Mouse (Mus musculus): Measurements from ENCODE around the gene Serpina5.
"Not testable (repeated sequence)": the region's sequence is repeated elsewhere in the genome, so short reads cannot be mapped to it uniquely, and the experiment has no call there.

The Serpina5 gene

DNA sequence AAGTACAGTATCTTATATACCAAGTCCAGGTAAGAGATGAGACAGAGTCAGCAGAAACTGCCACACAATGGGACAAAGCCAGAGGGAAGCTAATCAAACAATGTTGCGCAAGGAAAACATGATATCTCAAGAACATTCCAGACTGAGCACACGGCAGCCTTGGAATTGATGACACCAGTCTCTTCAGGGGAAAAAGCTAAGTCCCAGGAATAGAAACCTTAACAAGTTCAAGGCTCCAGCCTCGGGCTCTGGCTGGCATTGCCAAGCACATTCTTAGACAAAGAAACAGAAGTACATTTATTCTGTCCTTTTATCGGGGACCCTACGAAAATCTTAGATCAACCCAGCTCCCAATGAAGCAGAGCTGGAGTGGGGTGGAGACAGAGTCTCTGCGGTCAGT lies at the start of gene Serpina5:
TSS of gene Serpina5 (plus strand) at position 346 of the 400 bp plus-strand sequence.
- no peak for DNase-seq (ENCODE audit: low read depth)

DNA sequence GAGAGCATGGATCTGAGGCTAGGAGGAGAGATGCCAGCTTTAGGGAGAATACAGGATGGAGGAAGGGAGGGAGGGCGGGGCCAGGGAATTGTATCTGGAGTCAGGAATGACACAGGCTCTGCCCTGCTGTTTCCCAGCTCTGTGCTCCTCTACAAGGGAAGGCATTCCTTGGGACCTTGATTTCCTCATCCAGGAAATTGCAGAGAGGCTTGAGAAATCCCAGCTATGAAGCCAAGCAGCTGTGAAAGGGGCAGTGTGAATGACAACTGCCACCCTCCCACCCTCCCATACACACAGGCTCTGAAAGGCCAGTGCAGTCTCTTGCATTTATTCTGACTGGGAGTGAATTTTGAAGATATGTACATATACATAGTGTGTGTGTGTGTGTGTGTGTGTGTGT lies 46.9 kb upstream of the Serpina5 start:
- peak; percentile 23 for DNase-seq (ENCODE audit: low read depth)

- DNase-seq (ENCODE audit: low read depth), result peak; percentile 77
Observed at GRCm38 (mm10) chr12:104055755-104056154, 45.2 kb upstream of the Serpina5 start.

DNA sequence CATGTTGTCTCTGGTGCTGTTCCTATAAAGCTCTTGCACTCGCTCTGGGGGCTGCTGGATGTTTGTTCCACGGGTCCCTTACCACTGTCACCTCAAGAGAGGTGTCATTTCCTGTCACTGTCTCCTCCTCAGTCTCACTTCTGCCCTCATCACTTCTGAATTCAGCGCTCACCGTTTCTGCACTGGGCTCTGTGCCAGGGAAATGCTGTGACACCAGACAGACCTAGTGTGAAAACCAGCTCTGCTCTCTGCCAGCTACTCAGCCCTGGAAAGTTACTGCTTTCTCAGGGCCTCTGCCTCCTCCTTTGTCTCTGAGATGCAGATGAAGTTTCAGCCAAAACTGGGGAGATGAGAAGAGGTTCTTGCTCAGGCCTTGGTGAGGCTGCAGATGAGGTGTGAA lies 43.9 kb upstream of the Serpina5 start:
- peak; percentile 46 for DNase-seq (ENCODE audit: low read depth)

GRCm38 (mm10) chr12:104057531-104057930 lies 43.4 kb upstream of the Serpina5 start:
- no peak for DNase-seq (ENCODE audit: low read depth)

- no peak for DNase-seq (ENCODE audit: low read depth)
Observed at GRCm38 (mm10) chr12:104060126-104060525, 40.8 kb upstream of the Serpina5 start.

DNA sequence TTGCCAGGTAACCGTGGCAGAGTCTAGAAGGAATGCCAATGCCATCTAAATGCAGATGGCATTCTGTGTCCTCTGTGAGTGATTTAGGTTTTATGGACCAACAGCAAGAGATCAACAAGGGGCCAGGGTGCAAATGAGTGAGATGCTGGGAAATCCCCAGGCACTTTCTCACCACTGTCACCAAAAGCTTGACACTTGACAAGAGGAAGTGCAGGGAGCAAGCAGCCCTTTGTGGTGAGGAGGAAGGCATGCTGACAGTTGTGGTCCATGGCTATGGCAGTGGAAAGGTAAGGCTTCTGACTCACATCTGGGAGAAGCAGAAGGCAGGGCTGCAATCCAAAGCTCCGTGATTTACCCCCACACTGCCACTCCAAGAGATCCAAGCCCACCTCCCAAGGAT lies 39.1 kb upstream of the Serpina5 start:
- no peak for DNase-seq (ENCODE audit: low read depth)

DNA sequence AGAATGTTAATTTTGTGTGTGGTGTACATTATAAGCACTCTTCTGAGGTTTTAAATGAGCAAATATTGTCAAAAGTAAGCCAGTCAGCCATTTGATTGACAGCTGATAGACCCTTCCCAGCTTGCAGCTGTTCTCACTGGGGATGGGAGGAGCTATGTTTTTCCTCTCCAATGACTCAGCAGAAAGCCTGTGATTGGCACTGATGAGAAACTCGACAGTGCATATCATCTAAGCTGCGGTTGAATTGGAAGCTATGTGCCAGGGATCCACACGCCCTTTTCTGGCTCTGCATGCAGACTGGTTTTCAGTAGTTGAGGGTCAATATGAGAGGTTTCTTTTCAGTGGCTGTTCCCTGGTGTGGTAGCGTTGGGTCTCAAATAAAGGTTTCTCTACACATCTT lies 36.4 kb upstream of the Serpina5 start:
- DNase-seq (ENCODE audit: low read depth), result peak; percentile 82

DNA sequence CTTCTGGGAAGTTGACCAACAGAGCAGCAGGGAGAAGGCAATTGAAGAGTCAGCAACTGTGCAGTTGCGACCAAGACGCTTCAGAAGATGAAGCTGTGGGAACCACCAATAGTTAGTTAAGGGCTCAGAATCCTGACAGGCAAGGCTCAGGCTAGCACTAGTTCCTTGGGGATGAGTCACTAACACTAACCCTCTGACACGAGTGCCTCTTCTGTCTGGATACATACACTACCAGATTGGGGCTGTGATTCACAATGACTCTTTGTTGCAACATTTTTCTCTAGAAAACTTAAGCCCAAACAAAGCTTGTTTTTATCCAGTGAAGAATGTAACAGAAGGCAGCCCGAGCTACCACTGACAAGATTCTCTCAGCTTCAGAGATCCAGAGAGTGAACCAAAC lies 35.9 kb upstream of the Serpina5 start:
- peak; percentile 85 for DNase-seq (ENCODE audit: low read depth)

DNA sequence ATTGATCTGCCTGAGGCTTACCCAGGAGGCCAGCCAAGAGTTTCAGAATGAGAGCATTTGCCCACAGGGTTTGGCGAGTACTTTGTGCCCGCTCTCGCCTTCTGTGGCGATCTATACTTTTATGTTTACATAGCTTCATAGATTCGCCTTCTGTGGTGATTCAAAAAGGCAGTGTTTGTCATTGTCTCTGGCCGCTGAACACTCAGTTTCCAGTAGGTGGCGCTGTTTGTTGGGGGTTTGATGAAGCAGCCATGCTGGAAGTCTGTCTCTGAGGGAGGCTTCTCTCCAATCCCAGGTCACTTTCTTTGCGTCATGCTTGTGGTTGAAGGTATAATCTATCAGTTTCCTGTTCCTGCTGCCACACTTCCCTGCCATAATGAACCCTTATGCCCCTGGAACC lies 34.7 kb upstream of the Serpina5 start:
- peak; percentile 83 for DNase-seq (ENCODE audit: low read depth)

DNA sequence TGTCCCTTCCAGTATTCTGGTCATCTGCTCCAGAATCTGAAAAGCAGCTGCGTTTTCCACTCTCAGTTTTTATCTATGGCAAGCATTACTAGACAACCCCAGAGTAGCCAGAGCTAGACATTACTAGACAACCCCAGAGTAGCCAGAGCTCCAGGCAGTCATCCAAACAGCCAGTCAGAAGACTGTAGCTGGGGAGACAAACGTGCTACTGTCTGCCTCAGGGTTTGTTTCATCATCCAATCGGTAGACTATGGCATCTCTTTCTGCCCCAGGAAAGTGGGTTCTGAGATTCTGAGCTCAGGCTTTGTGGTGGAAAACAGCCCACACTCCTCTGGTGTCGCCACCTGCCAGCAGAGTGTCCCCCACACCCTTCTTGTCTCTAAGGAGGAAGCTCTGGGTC lies 33.4 kb upstream of the Serpina5 start:
- DNase-seq (ENCODE audit: low read depth), result peak; percentile 90

GRCm38 (mm10) chr12:104069620-104070019 lies 31.3 kb upstream of the Serpina5 start:
- DNase-seq (ENCODE audit: low read depth), result peak; percentile 91

DNA sequence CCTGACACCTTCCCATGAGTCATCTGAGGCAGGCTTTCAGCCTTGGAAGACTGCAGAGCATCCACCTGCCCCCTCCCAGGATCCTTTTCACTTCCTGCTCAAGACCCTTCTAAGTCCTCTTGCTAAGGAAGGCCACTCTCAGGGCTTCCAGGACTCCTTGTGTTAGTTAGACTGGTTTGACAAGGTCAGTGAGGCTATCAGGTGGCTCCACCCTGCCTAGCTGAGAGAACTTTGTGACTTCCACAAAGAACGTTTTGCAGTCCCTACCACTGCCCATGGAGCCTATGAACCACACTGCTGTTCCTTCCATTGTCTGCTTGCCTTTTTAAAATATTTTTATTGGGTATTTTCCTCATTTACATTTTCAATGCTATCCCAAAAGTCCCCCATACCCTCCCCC lies 29.2 kb upstream of the Serpina5 start:
- DNase-seq (ENCODE audit: low read depth), result no peak

DNA sequence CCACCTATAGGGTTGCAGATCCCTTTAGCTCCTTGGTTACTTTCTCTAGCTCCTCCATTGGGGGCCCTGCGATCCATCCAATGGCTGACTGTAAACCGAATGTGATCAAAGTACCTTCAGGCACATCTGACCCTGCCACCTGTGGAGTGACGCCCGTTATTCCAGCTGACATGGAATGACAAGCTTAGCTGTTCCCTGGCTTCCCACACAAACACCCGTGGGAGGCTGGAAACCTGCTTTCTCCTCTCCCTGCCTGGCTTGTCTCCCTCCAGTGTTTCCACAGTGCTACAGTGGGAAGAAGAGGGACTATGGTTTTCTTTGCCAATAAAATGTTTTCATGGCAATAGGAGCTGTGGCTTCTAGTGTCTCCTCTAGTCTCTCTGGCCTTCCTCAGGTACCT lies 28.6 kb upstream of the Serpina5 start:
- no peak for DNase-seq (ENCODE audit: low read depth)

- no peak for DNase-seq (ENCODE audit: low read depth)
Observed at GRCm38 (mm10) chr12:104090119-104090518, 10.8 kb upstream of the Serpina5 start.

DNA sequence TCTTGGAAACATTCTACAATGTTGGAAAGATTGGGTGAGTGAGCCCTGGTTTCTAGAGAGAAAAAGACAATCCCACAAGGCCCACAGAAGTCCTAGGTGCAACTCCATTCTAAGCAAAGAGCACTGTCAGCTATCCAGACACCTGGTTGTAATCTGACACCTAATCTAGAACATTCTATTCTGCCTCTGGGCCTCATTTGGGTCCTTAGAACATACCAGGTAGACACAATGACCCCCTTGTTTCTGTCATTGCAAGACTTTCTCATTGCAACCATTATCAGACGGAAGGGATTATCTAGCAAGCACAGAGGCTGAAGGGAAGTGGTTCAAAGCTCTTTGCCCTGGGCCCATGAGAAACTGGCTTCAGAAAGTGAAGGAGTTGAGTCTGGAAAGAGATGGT lies 9.6 kb upstream of the Serpina5 start:
- DNase-seq (ENCODE audit: low read depth), result no peak

DNA sequence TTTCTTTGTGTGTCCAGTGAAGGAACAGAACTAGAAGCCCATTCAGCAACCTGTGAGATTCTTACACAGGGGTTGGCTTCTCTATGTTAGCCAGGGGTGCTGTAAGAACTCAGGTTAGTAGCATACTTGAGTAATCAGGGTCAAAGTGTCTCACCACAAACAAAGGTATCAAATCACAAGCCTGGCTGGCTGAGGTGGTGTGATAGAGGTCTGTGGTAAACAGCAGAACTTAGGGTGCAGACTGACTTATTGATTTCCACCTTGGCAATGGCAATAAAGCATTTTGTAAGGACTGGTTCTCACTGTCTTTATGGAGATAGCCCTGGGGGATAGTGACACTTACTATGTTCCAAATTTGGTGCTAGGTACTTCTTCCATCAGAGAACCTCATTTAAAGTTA lies 4.9 kb downstream of the Serpina5 start:
- no peak for DNase-seq (ENCODE audit: low read depth)

DNA sequence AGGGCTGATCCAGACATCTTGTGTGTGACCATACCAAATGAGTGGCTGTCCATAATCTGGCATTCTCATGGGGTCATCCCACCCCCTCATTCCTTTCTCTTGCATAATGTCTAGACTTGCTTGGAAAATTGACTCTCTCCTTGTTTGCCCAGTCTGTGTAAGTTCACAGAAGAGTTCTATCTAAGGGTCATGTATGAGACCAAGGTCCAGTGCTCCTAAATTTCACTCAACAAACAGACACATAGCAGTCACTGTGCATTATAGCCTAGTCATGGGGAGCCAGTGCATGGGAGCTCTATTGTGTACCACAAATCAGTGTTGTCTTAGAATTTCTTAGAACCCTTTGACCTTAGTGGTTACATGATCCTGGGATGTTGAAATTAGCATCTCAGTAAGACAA lies 6.0 kb downstream of the Serpina5 start:
- no peak for DNase-seq (ENCODE audit: low read depth)

DNA sequence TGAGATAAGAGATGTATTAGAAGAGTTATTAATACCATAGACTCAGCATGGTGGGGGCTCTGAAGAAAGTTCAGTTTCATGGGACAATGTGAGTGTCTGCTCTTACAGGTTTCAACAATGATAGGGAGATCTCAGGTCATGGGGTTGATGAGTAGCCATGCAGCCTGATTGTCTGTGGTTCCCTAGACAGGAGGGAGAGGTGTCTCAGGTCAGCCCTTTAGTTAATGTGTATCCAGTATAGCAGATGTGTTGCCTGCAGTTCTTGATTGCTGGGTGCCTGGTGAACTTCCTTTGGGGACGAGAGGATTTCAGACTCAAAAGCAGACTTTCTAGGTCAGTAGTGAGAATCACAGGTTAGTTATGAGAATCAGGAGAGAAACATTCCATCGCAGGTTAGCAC lies 7.6 kb downstream of the Serpina5 start:
- DNase-seq (ENCODE audit: low read depth), result no peak

- DNase-seq (ENCODE audit: low read depth), result not testable (repeated sequence)
Observed at GRCm38 (mm10) chr12:104112333-104112732, 11.4 kb downstream of the Serpina5 start, which contains the start of gene Serpina3a. Serpina3a (plus strand) TSS chr12:104112724.

DNA sequence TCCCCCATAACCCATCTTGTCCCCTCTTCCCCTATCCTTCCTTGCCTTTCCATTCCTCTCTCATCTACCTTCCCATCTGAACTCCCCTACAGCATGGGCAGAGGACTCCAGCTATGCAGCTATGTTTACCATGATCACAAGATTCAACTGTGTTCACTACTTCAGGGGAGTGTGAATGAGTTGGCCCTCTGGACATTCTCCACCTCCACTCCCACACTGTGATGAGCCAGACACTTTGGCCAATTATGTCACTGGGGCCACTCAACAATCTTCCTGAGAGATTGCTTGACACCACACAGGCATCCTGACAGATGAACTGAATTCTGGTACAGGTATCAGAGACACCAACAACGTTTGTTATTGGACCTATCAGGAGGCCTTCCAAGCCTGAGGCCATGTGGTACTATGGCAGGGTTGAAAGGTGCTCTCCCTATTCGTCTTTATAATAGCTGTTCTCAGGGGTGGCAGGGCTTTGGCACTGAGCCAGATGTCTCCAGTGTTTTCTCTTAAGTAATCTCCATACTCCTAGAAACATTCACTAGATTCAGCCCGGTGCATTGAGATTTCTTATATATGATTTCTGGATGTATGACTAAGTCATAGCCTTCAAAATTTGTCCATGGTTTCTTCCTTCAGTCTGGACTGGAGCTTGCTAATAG lies 14.1 kb downstream of the Serpina5 start:
- peak; percentile 73 for DNase-seq (ENCODE audit: low read depth)

DNA sequence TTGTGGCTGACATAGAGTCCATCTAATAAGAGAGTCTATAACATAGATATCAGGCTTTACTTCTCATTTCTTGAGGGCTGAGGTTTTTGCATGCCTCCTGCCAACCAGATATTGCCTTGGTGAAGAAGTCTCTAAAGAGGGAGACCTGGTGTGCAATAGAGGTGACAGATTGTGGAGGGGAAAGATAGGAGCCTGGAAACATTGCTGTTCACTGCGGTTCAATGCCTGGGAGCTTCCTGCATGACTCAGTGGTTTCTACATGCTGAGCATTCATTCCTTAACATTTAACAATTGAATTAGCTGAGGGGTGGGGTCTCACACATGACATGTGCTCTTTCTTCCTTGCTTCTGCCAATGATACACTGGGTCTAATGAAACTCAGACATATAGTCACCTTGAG lies 22.2 kb downstream of the Serpina5 start:
- no peak for DNase-seq (ENCODE audit: low read depth)

GRCm38 (mm10) chr12:104123996-104124395 lies 23.1 kb downstream of the Serpina5 start:
- peak; percentile 80 for DNase-seq (ENCODE audit: low read depth)

DNA sequence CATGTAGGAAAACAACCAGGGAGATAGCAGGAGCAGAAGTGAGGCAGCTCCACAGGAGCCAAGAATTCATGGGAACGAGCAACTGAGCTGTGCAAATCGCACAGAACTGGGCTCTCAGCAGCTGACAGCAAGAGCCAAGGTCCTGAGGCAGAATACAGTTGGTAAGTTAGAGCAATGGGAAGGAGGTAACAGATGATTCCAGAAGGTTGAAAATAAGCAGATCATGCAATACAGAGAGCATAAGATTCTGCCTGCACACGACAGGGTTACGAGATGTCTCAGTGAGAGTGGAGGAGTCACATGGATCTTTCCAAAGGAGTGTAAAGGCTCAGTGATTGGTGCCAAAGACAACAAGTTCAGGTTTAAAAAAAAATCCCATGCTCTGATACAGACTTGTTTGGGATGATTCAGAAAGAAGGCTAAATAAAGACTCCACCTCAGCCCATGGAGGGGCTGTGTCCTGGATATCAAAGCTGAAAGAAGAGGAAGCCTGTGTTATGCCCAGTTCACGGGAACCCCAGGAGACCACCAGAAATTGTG lies 24.2 kb downstream of the Serpina5 start:
- peak; percentile 41 for DNase-seq (ENCODE audit: low read depth)
